Mouse (Mus musculus): ENCODE measurements around the gene Adamtsl2. TPM values are rescaled to one million over a fixed set of nuclear protein-coding genes. Genes with fewer than 3 reads are reported as not detected.
A peak's percentile ranks its signal among the peaks of the same experiment; 100 is the strongest.

Gene Adamtsl2
- polyA plus RNA-seq, 1 experiment = 0.04 TPM

DNA sequence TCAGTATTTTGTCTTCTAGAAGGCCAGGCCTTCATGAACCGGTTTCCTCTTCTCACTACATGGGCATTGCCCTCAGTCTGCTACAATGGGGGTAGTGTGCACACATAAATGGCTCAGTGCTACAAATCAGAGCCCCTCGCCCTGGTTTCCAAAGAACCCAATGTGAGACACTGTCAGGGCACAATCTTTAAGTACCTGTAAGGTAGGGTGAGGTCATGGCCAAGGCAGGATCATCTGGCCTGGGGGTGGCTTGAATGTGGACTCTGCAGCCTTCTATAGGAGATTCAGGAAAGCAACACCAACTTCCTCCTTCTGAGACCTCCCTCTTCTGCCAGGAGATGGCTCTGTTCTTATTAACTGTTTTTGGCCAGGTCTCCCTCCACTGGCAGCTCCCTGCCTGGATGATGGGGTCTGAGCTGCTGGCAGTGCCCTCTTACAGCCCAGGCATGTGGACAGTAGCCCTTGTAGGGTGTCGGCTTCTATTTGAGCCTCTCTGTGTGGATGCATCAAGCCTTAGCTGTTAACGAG, 7.4 kb downstream of the Adamtsl2 start:
- Histone ChIP-seq H3K79me3 (ENCODE audit: low read depth) (no peaks in the 10 kb centered on the region), H3ac (ENCODE audit: control insufficient read depth, insufficient read length, low read depth) (no peak overlapping the region), H3K36me3 (ENCODE audit: control insufficient read depth, insufficient read depth) (no peaks in the 10 kb centered on the region), H3K4me3 (ENCODE audit: insufficient read depth, poor library complexity, severe bottlenecking) (no peak overlapping the region), H3K27me3 (ENCODE audit: control insufficient read depth, insufficient read depth, insufficient read length) (peaks cover 20% of the 10 kb centered on the region), H3K79me2 (ENCODE audit: control insufficient read depth, insufficient read depth) (no peaks in the 10 kb centered on the region)
- TF ChIP-seq CTCF (IDR thresholded peaks at IDR 0.05; ENCODE audit: control insufficient read depth, insufficient read depth, insufficient read length) (no peak), MYOG (IDR thresholded peaks at IDR 0.05; ENCODE audit: control insufficient read depth, extremely low read depth, insufficient read length) (no peak), CEBPB (IDR thresholded peaks at IDR 0.05; ENCODE audit: low read depth) (no peak), MYOD1 (IDR thresholded peaks at IDR 0.05; ENCODE audit: control insufficient read depth, insufficient read length, low read depth) (no peak), FOSL1 (IDR thresholded peaks at IDR 0.05; ENCODE audit: insufficient read depth, low read length, poor library complexity, severe bottlenecking) (no peak), USF1 (IDR thresholded peaks at IDR 0.05; ENCODE audit: low read depth) (no peak), MAX (IDR thresholded peaks at IDR 0.05) (no peak)

DNA sequence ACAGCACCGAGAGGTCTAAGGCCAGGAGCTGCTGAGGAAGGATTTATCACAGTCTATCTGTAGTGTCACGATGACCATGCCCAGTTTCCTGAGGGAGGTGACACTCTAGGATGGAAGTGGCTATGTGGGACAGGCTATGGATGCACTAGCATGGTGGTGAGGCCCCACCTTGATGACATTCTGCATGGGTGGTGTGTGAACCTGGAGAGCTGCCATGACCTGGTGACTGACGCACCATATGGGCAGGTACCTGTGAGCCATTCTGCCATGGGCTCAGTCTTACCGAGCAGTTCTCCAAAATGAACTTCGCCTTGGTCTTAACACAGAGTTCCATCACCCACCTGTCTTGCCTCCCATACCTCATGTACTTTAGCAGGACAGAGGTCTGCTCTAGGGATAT, 8.4 kb downstream of the Adamtsl2 start:
- Histone ChIP-seq H3K79me3 (ENCODE audit: low read depth) (no peaks in the 10 kb centered on the region), H3K4me3 (ENCODE audit: insufficient read depth, poor library complexity, severe bottlenecking) (no peak overlapping the region), H3ac (ENCODE audit: control insufficient read depth, insufficient read length, low read depth) (no peak overlapping the region), H3K36me3 (ENCODE audit: control insufficient read depth, insufficient read depth) (no peaks in the 10 kb centered on the region), H3K27me3 (ENCODE audit: control insufficient read depth, insufficient read depth, insufficient read length) (peaks cover 16% of the 10 kb centered on the region), H3K79me2 (ENCODE audit: control insufficient read depth, insufficient read depth) (no peaks in the 10 kb centered on the region)
- no peak for TF ChIP-seq MYOG (IDR thresholded peaks at IDR 0.05; ENCODE audit: control insufficient read depth, extremely low read depth, insufficient read length)
- TF ChIP-seq MAX (IDR thresholded peaks at IDR 0.05) = no peak
- no peak for TF ChIP-seq FOSL1 (IDR thresholded peaks at IDR 0.05; ENCODE audit: insufficient read depth, low read length, poor library complexity, severe bottlenecking)
- no peak for TF ChIP-seq MYOD1 (IDR thresholded peaks at IDR 0.05; ENCODE audit: control insufficient read depth, insufficient read length, low read depth)
- TF ChIP-seq CEBPB (IDR thresholded peaks at IDR 0.05; ENCODE audit: low read depth) = no peak
- no peak for TF ChIP-seq USF1 (IDR thresholded peaks at IDR 0.05; ENCODE audit: low read depth)

DNA sequence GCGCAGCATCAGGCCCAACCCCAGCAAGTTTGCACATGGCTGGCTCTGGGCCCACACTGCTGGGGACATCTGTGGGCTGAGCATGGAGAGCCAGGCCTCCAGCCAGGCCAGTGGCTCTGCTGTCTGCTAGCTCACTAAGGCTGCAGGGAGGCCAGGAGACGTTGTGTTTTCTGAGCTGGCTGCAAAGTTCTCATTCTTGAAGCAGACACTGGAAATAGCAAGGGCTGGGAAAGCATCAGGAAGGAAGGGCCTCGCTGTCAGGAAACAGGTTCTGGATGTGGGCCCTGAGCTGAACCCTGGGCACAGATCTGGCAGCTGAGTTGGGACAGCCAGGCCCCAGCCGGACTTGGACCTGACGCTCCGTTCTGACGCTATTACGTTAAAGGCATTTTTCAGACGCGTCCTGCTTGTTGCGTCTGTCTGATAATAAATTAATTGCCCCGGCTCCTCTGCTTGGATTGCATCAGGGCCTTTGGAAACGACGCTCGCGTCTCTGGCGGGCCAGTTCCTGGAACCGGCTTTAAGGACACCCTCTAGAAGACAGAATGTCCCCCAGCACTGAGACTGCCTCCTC, 9.0 kb downstream of the Adamtsl2 start:
- H3K36me3 ChIP-seq (ENCODE audit: control insufficient read depth, insufficient read depth) = no peaks in the 10 kb centered on the region
- H3K4me3 ChIP-seq (ENCODE audit: insufficient read depth, poor library complexity, severe bottlenecking) = no peak overlapping the region
- no peaks in the 10 kb centered on the region for H3K79me3 ChIP-seq (ENCODE audit: low read depth)
- H3ac ChIP-seq (ENCODE audit: control insufficient read depth, insufficient read length, low read depth) = no peak overlapping the region
- no peaks in the 10 kb centered on the region for H3K79me2 ChIP-seq (ENCODE audit: control insufficient read depth, insufficient read depth)
- TF ChIP-seq FOSL1 (IDR thresholded peaks at IDR 0.05; ENCODE audit: insufficient read depth, low read length, poor library complexity, severe bottlenecking) (no peak), MYOD1 (IDR thresholded peaks at IDR 0.05; ENCODE audit: control insufficient read depth, insufficient read length, low read depth) (no peak), CTCF (IDR thresholded peaks at IDR 0.05; ENCODE audit: control insufficient read depth, insufficient read depth, insufficient read length) (no peak), USF1 (IDR thresholded peaks at IDR 0.05; ENCODE audit: low read depth) (no peak), CEBPB (IDR thresholded peaks at IDR 0.05; ENCODE audit: low read depth) (no peak), MAX (IDR thresholded peaks at IDR 0.05) (no peak), MYOG (IDR thresholded peaks at IDR 0.05; ENCODE audit: control insufficient read depth, extremely low read depth, insufficient read length) (no peak)
- peaks cover 12% of the 10 kb centered on the region for H3K27me3 ChIP-seq (ENCODE audit: control insufficient read depth, insufficient read depth, insufficient read length)

DNA sequence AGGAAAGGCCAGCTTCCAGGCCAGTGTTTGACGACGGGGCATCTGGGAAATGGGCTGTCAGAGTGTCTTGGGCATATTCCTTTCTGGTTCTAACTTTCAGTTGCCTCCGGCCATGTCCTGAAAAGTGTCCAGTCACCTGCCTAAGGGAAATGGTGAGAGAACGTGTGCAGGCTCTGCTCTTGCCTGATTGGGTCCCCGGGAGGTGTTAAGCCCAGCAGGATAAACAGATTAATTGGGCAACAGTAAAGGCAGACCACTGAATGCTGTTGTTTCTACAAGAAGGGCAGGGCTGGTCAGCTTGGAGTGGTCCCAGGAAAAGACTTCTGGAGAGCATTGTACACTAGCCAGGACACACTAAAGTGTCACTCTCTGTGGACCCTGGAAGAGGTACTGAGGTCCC, 9.5 kb downstream of the Adamtsl2 start:
- Histone ChIP-seq H3K79me3 (ENCODE audit: low read depth) (no peaks in the 10 kb centered on the region), H3K79me2 (ENCODE audit: control insufficient read depth, insufficient read depth) (no peaks in the 10 kb centered on the region), H3K36me3 (ENCODE audit: control insufficient read depth, insufficient read depth) (no peaks in the 10 kb centered on the region), H3K27me3 (ENCODE audit: control insufficient read depth, insufficient read depth, insufficient read length) (peaks cover 7% of the 10 kb centered on the region), H3ac (ENCODE audit: control insufficient read depth, insufficient read length, low read depth) (no peak overlapping the region), H3K4me3 (ENCODE audit: insufficient read depth, poor library complexity, severe bottlenecking) (no peak overlapping the region)
- TF ChIP-seq USF1 (IDR thresholded peaks at IDR 0.05; ENCODE audit: low read depth) = no peak

DNA sequence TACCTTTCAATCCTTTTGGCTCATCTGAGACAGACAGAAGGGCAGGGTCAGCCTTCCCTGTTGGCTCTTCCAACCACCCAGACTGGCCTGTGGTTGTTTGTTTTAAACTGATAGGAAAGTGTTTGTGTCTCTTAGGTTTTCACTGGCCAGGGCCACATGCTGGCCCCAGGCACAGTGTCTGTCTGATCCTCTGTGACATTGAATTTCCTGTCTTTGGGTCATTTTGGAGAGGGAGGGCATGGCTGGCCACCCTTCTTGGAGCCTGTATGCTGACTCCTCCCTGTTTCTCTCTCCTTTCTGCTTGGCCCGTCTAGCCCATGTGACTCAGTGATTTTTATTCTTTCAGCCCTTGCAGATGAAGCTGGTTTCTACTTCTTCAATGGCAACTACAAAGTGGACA, 10.1 kb downstream of the Adamtsl2 start:
- Histone ChIP-seq H3K27me3 (ENCODE audit: control insufficient read depth, insufficient read depth, insufficient read length) (peaks cover 5% of the 10 kb centered on the region), H3K79me3 (ENCODE audit: low read depth) (no peaks in the 10 kb centered on the region), H3K4me3 (ENCODE audit: insufficient read depth, poor library complexity, severe bottlenecking) (no peak overlapping the region), H3K79me2 (ENCODE audit: control insufficient read depth, insufficient read depth) (no peaks in the 10 kb centered on the region), H3ac (ENCODE audit: control insufficient read depth, insufficient read length, low read depth) (no peak overlapping the region), H3K36me3 (ENCODE audit: control insufficient read depth, insufficient read depth) (no peaks in the 10 kb centered on the region)
- TF ChIP-seq USF1 (IDR thresholded peaks at IDR 0.05; ENCODE audit: low read depth) = no peak
- TF ChIP-seq FOSL1 (IDR thresholded peaks at IDR 0.05; ENCODE audit: insufficient read depth, low read length, poor library complexity, severe bottlenecking) = no peak
- TF ChIP-seq MAX (IDR thresholded peaks at IDR 0.05) = no peak
- TF ChIP-seq CTCF (IDR thresholded peaks at IDR 0.05; ENCODE audit: control insufficient read depth, insufficient read depth, insufficient read length) = no peak
- no peak for TF ChIP-seq CEBPB (IDR thresholded peaks at IDR 0.05; ENCODE audit: low read depth)
- no peak for TF ChIP-seq MYOG (IDR thresholded peaks at IDR 0.05; ENCODE audit: control insufficient read depth, extremely low read depth, insufficient read length)
- TF ChIP-seq MYOD1 (IDR thresholded peaks at IDR 0.05; ENCODE audit: control insufficient read depth, insufficient read length, low read depth) = no peak

DNA sequence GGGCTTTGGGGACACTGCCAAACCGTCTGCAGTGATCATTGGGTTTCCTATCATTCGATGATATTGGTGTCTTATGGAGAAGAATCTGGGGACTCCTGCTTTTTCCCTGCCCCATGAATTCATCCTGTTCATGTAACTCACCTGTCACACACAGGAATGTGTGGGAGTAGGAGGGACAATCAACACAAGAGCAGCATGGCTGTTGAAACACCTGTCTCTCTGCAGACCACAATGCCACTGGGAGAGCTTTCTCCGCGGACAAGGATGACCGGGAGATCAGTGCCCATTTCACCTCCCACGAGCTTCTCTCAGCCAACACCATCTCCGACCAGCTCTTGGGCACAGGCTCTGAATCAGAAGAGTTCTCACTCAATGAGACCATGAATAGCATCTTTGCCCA, 16.0 kb downstream of the Adamtsl2 start:
- Histone ChIP-seq H3K36me3 (ENCODE audit: control insufficient read depth, insufficient read depth) (no peaks in the 10 kb centered on the region), H3ac (ENCODE audit: control insufficient read depth, insufficient read length, low read depth) (no peak overlapping the region), H3K79me2 (ENCODE audit: control insufficient read depth, insufficient read depth) (no peaks in the 10 kb centered on the region), H3K79me3 (ENCODE audit: low read depth) (no peaks in the 10 kb centered on the region), H3K27me3 (ENCODE audit: control insufficient read depth, insufficient read depth, insufficient read length) (no peaks in the 10 kb centered on the region), H3K4me3 (ENCODE audit: insufficient read depth, poor library complexity, severe bottlenecking) (no peak overlapping the region)
- TF ChIP-seq CEBPB (IDR thresholded peaks at IDR 0.05; ENCODE audit: low read depth) = no peak
- TF ChIP-seq MYOG (IDR thresholded peaks at IDR 0.05; ENCODE audit: control insufficient read depth, extremely low read depth, insufficient read length) = no peak
- TF ChIP-seq MYOD1 (IDR thresholded peaks at IDR 0.05; ENCODE audit: control insufficient read depth, insufficient read length, low read depth) = peak; percentile 24
